In the genomic region with DNA sequence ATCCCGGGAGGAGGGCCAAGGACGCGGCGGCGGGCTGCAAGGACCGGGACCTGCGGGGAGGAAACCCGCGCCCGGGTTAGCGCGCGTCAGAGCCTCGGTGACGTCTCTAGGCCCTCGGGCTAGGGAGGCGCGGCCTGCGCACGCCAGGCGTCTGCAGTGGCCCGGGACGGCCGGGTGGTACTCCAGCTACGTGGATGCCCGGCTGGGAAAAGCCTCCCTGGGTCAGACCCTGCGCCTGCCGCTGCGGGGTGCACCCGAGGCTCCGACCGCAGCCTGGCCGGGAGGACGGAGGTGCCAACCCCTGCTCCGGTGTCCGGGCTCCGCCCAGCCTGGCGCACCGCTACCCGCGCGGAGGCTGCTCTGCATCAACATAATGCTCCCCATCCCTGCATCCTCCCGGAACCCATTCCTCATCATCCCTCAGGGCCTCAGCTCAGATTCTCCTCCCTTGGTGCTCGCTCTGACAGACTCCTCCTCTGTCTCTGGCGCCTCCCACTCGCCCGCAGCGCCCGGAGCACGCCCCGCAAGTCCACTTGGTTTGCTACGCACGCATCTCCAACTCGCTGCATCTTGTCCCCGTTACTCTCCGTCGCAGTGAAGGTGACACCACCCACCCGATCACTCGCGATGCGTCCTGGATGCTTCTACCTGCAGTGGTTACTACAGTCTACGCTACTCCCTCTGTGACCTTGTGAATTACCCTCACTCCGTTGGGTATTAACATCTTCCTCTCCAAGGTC, we compare ENCODE assay signal across 8 mouse cellular contexts. TPM values are rescaled to one million over a fixed set of nuclear protein-coding genes. Genes with fewer than 3 reads are reported as not detected.
A peak's percentile ranks its signal among the peaks of the same experiment; 100 is the strongest.
DNase-seq lines count a peak whose midpoint lies in the region; ATAC-seq and TF ChIP-seq lines count a peak whose summit lies in the region.

No protein-coding gene starts in this region.

- peak overlapping the region; percentile 99 for H3K4me2 ChIP-seq in lung, embryonic 15.5 days

- peaks cover 48% of the 10 kb centered on the region for H3K4me1 ChIP-seq in E14TG2a.4 (replicated peaks; ENCODE audit: low read depth, low read length)
- H3K4me1 ChIP-seq in lung, embryonic 15.5 days: peaks cover 35% of the 10 kb centered on the region

- peaks cover 73% of the 10 kb centered on the region for H3K27me3 ChIP-seq in E14TG2a.4 (ENCODE audit: insufficient read depth, low read length)
- H3K27me3 ChIP-seq in lung, embryonic 15.5 days: peaks cover 35% of the 10 kb centered on the region

- H3K9me3 ChIP-seq in E14TG2a.4 (ENCODE audit: low read length): no peaks in the 10 kb centered on the region
- no peaks in the 10 kb centered on the region for H3K9me3 ChIP-seq in lung, embryonic 15.5 days

- WGBS in lung, embryonic 15.5 days: under 1% methylated on average over 63 of the region's 63 CpGs

- H3K27ac ChIP-seq in lung, embryonic 15.5 days: no peak overlapping the region

- no peak for TF ChIP-seq CTCF in E14TG2a.4 (conservative IDR thresholded peaks at IDR 0.05; ENCODE audit: low read length)

- H3K9ac ChIP-seq in lung, embryonic 15.5 days: peak overlapping the region; percentile 43

- peak; percentile 91 for DNase-seq in cerebellum, adult 11-12 months
- peak; percentile 46 for DNase-seq in forelimb bud, embryonic 11.5 days (ENCODE audit: low read depth, low spot score)
- DNase-seq in heart, postnatal 4 days: peak; percentile 76
- peak; percentile 71 to 75 for DNase-seq in layer of hippocampus, adult 8-10 months (ENCODE audit: low spot score in 2 of 2)
- DNase-seq in ovary, adult 18-20 months (ENCODE audit: low spot score): peak; percentile 83
- DNase-seq in thymus, postnatal 25 days: peak; percentile 23

- no peaks in the 10 kb centered on the region for H3K36me3 ChIP-seq in E14TG2a.4 (ENCODE audit: insufficient read depth, low read length)
- no peaks in the 10 kb centered on the region for H3K36me3 ChIP-seq in lung, embryonic 15.5 days

- peak; percentile 40 for ATAC-seq in lung, embryonic 15.5 days (ENCODE audit: borderline replicate concordance, extremely low read depth, low FRiP score, low TSS enrichment)

- H3K4me3 ChIP-seq in E14TG2a.4 (replicated peaks; ENCODE audit: low read length): peak overlapping the region; percentile 85
- peak overlapping the region; percentile 53 for H3K4me3 ChIP-seq in lung, embryonic 15.5 days

RNA-seq across cellular contexts. Expression of a gene that starts 33.3 kb away (rescaled TPM):
- total RNA-seq in heart, postnatal 4 days (2021): 10 to 100 TPM; 38.1 to 41.5 TPM
- 100 to 1,000 TPM; 139 to 167 (median 156) TPM for total RNA-seq in layer of hippocampus, adult 8-10 months (2022)
- 22.5 and 29.9 TPM in 2 replicates for polyA plus RNA-seq in lung, embryonic 15.5 days (2015; fragmentation: Nextera tagmentation; extraction: Ambion mirVana)

RNA-seq across cellular contexts. Expression of a gene that starts 35.3 kb away (rescaled TPM):
- total RNA-seq in heart, postnatal 4 days (2021): 10 to 100 TPM; 16.9 to 18.5 TPM
- 1 to 10 TPM; 2.5 to 2.8 (median 2.7) TPM for total RNA-seq in layer of hippocampus, adult 8-10 months (2022)
- polyA plus RNA-seq in lung, embryonic 15.5 days (2015; fragmentation: Nextera tagmentation; extraction: Ambion mirVana): 11.4 and 11.5 TPM in 2 replicates

Comparison
In these comparisons a context has a peak if more than half of its experiments do, and no peak if none do; other contexts are left out.
1. DNase-seq: peak in every context shown above with its lines; median percentile 91 in cerebellum, adult 11-12 months; 83 in ovary, adult 18-20 months; 76 in heart, postnatal 4 days; 73 in layer of hippocampus, adult 8-10 months; 46 in forelimb bud, embryonic 11.5 days; 23 in thymus, postnatal 25 days.
2. RNA of a gene that starts 35.3 kb away (total RNA-seq): 16.9 to 18.5 TPM in heart, postnatal 4 days; 2.5 to 2.8 TPM in layer of hippocampus, adult 8-10 months; every median in the first group is over 4 times any median in the second.